Mouse (Mus musculus) limb, embryonic 14.5 days (tissue): ENCODE measurements around the gene Snx9. TPM values are rescaled to one million over a fixed set of nuclear protein-coding genes. Genes with fewer than 3 reads are reported as not detected.

Experiments used
- ATAC-seq: fragments of 200-750 bp; cut with Nextera tagmentation; 2 replicates; pipeline ENCODE4 v1.8.0; 2017; ENCODE audit warnings: low read depth, moderate number of reproducible peaks, moderate TSS enrichment; ENCODE audit not compliant: low FRiP score
- DNase-seq: peaks from one replicate; pipeline ENCODE4 v3.0.0-alpha.2; 2015; ENCODE audit warnings: low spot score
- H3K27ac ChIP-seq: fragments of 300-500 bp; sonication (generic); replicated peaks from 2 replicates; pipeline ENCODE4 v1.5.1; 2014; ENCODE audit warnings: low read depth, mild to moderate bottlenecking, low read length, moderate library complexity, mixed read lengths
- H3K27me3 ChIP-seq: fragments of 300-500 bp; sonication (generic); 2 replicates; pipeline ENCODE4 v1.6.1; 2014; ENCODE audit warnings: low read length, mixed read lengths; ENCODE audit not compliant: control insufficient read depth, insufficient read depth
- H3K36me3 ChIP-seq: fragments of 300-500 bp; sonication (generic); 2 replicates; pipeline ENCODE4 v1.6.1; 2014; ENCODE audit warnings: mild to moderate bottlenecking, low read length, moderate library complexity, mixed read lengths; ENCODE audit not compliant: control insufficient read depth, insufficient read depth
- H3K4me1 ChIP-seq: fragments of 300-500 bp; sonication (generic); 2 replicates; pipeline ENCODE4 v1.6.1; 2014; ENCODE audit warnings: antibody characterized with exemption, low read length, mixed read lengths; ENCODE audit not compliant: control insufficient read depth, insufficient read depth
- H3K4me2 ChIP-seq: fragments of 300-500 bp; sonication (generic); replicated peaks from 2 replicates; pipeline ENCODE4 v1.6.1; 2014; ENCODE audit warnings: low read depth, mild to moderate bottlenecking, low read length, moderate library complexity; ENCODE audit not compliant: severe bottlenecking
- H3K4me3 ChIP-seq: fragments of 300-500 bp; sonication (generic); replicated peaks from 2 replicates; pipeline ENCODE4 v1.5.1; 2014; ENCODE audit warnings: low read length
- H3K9ac ChIP-seq: fragments of 300-500 bp; sonication (generic); 2 replicates; pipeline ENCODE4 v1.6.1; 2014; ENCODE audit warnings: mild to moderate bottlenecking, low read depth, low read length, moderate library complexity; ENCODE audit not compliant: severe bottlenecking
- H3K9me3 ChIP-seq: fragments of 300-500 bp; sonication (generic); 2 replicates; pipeline ENCODE4 v1.6.1; 2016; ENCODE audit warnings: low read length; ENCODE audit not compliant: control insufficient read depth
- POLR2A ChIP-seq: fragments of 200-500 bp; IDR thresholded peaks from 2 replicates; pipeline ENCODE4 v1.8.0; 2012; ENCODE audit warnings: inconsistent platforms, mild to moderate bottlenecking, moderate library complexity, borderline replicate concordance; ENCODE audit not compliant: insufficient read depth, insufficient read length; ENCODE audit errors: extremely low read depth
- WGBS: fragments of 180-500 bp; shearing (Covaris S2); extraction: QIAGEN DNeasy Blood & Tissue Kit; methylation state at CpG from one replicate; pipeline ENCODE4 v1.1.7; 2014; 5-methylcytosine and 5-hydroxymethylcytosine counted together
- polyA plus RNA-seq, 2 experiments: library from polyadenylated mRNA; depleted of rRNA in 1 of 2; stranded (reverse) in 1 of 2; unstranded in 1 of 2; fragments of >200 nt; fragmentation: Nextera tagmentation in 1 of 2; extraction: Ambion mirVana in 1 of 2; gene quantifications; 2 replicates each; pipeline versions ENCODE4 v1.2.1 to v1.2.3; 2012 to 2014

The Snx9 gene
- polyA plus RNA-seq, 2 experiments: 39.1 to 41.9 TPM

- Histone ChIP-seq H3K4me2 (peak overlapping the region; percentile 85; the same call in 1 of the 2 replicates), H3K27me3 (no peaks in the 10 kb centered on the region), H3K9me3 (no peaks in the 10 kb centered on the region), H3K36me3 (no peaks in the 10 kb centered on the region), H3K27ac (no peak overlapping the region), H3K9ac (no peak overlapping the region), H3K4me3 (peak overlapping the region; percentile 90; the same call in 1 of the 2 replicates), H3K4me1 (peaks cover 17% of the 10 kb centered on the region; the same call in 1 of the 2 replicates)
- DNase-seq (no peak), ATAC-seq (no peak)
- WGBS: 74% methylated on average over 5 of the region's 5 CpGs
- no peak for TF ChIP-seq POLR2A
Measured at GRCm38 (mm10) chr17:5839549-5840240, 1.4 kb upstream of the Snx9 start.

DNA sequence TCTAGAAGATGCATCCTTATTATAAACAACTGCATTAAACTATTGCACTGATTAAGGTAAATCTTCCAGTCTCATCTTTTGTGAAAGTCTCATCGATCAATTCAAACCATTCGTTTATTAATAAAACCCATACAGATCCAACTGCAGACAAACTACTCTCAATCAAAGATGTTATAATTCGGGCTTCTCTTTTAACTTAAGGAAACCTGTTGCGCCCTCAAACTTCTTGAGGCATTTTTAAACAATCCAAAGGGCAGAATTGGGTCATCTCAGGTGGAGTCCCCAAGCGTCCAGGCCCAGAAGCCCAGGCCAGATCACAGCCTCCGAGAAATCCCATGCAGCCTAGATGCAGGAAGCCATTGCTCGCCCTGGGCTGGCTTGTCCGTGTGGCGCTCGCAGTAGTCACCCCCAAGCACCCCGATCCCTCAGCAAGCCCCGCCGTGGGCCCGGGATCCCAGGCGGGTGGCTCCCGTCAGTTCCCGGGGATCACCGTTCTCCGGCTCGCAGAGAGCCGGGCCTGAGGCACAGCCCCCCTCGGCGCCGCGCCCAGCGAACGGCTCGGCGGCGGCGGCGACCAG is 490 bp upstream of the Snx9 start:
- Histone ChIP-seq H3K9ac (peak overlapping the region; percentile 99), H3K4me2 (peak overlapping the region; percentile 85), H3K36me3 (no peaks in the 10 kb centered on the region), H3K4me3 (peak overlapping the region; percentile 90), H3K9me3 (no peaks in the 10 kb centered on the region), H3K4me1 (peaks cover 17% of the 10 kb centered on the region; the same call in 1 of the 2 replicates), H3K27ac (peak overlapping the region; percentile 100), H3K27me3 (no peaks in the 10 kb centered on the region)
- ATAC-seq (peak; percentile 56), DNase-seq (peak; percentile 31)
- TF ChIP-seq POLR2A: no peak
- WGBS: 7% methylated on average over 24 of the region's 32 CpGs

GRCm38 (mm10) chr17:5841943-5842273 is 779 bp downstream of the Snx9 start:
- Histone ChIP-seq H3K4me1 (peaks cover 17% of the 10 kb centered on the region; the same call in 1 of the 2 replicates), H3K4me2 (peak overlapping the region; percentile 85), H3K27ac (peak overlapping the region; percentile 100), H3K4me3 (peak overlapping the region; percentile 90), H3K9ac (peak overlapping the region; percentile 99), H3K27me3 (no peaks in the 10 kb centered on the region), H3K36me3 (no peaks in the 10 kb centered on the region), H3K9me3 (no peaks in the 10 kb centered on the region)
- ATAC-seq (no peak), DNase-seq (peak; percentile 36)
- TF ChIP-seq POLR2A: no peak
- WGBS: 2% methylated on average over 7 of the region's 7 CpGs

GRCm38 (mm10) chr17:5842988-5843640 is 2.0 kb downstream of the Snx9 start:
- peaks cover 17% of the 10 kb centered on the region; the same call in 1 of the 2 replicates for H3K4me1 ChIP-seq
- DNase-seq (no peak), ATAC-seq (no peak)
- no peak for TF ChIP-seq POLR2A
- no peak overlapping the region for H3K4me3 ChIP-seq
- H3K4me2 ChIP-seq: peak overlapping the region; percentile 85
- 0 out of 2 replicates have a peak overlapping the region, but pooled peaks have one; percentile 3 for H3K9ac ChIP-seq
- H3K36me3 ChIP-seq: no peaks in the 10 kb centered on the region
- H3K9me3 ChIP-seq: no peaks in the 10 kb centered on the region
- 67% methylated on average over 9 of the region's 9 CpGs for WGBS
- no peaks in the 10 kb centered on the region for H3K27me3 ChIP-seq
- no peak overlapping the region for H3K27ac ChIP-seq

GRCm38 (mm10) chr17:5843641-5843990 is 2.5 kb downstream of the Snx9 start:
- no peak overlapping the region for H3K4me2 ChIP-seq
- no peak overlapping the region for H3K27ac ChIP-seq
- no peak overlapping the region for H3K9ac ChIP-seq
- H3K4me1 ChIP-seq: peaks cover 17% of the 10 kb centered on the region
- WGBS: 93% methylated on average over 7 of the region's 7 CpGs
- H3K9me3 ChIP-seq: no peaks in the 10 kb centered on the region
- no peak for ATAC-seq
- TF ChIP-seq POLR2A: no peak
- H3K27me3 ChIP-seq: no peaks in the 10 kb centered on the region
- no peak for DNase-seq
- no peaks in the 10 kb centered on the region for H3K36me3 ChIP-seq
- H3K4me3 ChIP-seq: no peak overlapping the region
